Mouse (Mus musculus) left cerebral cortex, postnatal 14 days (tissue): ENCODE data around the gene Acbd3. TPM values are rescaled to one million over a fixed set of nuclear protein-coding genes. Genes with fewer than 3 reads are reported as not detected.

Experiments
- total RNA-seq, 2 experiments: library from RNA; stranded (reverse); gene quantifications; 2 replicates each; pipeline ENCODE4 v1.2.3; 2021

Gene Acbd3
- total RNA-seq, 2 experiments from 2014 or later = 29.0 to 30.2 TPM

Other genes with a start within 250 kb of the Acbd3 start
- gene Stum, start 242.5 kb upstream of the Acbd3 start, total RNA-seq = 100 to 1,000 TPM; 146 to 150 TPM
- gene Parp1, start 157.1 kb upstream of the Acbd3 start, total RNA-seq = 100 to 1,000 TPM; 102 to 109 TPM
- 1 to 10 TPM; 3.3 to 3.7 TPM for gene Lin9, start 84.9 kb upstream of the Acbd3 start, total RNA-seq
- gene Mixl1, start 29.0 kb upstream of the Acbd3 start, total RNA-seq = not detected
- gene H3f3a, start 87.9 kb downstream of the Acbd3 start, total RNA-seq = 100 to 1,000 TPM; 361 to 401 TPM
- gene Sde2, start 125.1 kb downstream of the Acbd3 start, total RNA-seq = 10 to 100 TPM; 20.9 to 24.2 TPM
- 1 to 10 TPM; 2.0 to 4.9 TPM for gene Lefty2, start 167.1 kb downstream of the Acbd3 start, total RNA-seq
- gene Pycr2, start 178.2 kb downstream of the Acbd3 start, total RNA-seq = 10 to 100 TPM; 29.3 to 30.6 TPM
- gene Lefty1, start 209.0 kb downstream of the Acbd3 start, total RNA-seq = 1 to 10 TPM in 1 of 2 experiments, under 1 TPM in 1; 0.37 to 1.9 TPM
- 1 to 10 TPM; 8.8 to 9.3 TPM for gene Tmem63a, start 216.3 kb downstream of the Acbd3 start, total RNA-seq